17 mouse cellular contexts compared by ENCODE assay signal in the genomic region with DNA sequence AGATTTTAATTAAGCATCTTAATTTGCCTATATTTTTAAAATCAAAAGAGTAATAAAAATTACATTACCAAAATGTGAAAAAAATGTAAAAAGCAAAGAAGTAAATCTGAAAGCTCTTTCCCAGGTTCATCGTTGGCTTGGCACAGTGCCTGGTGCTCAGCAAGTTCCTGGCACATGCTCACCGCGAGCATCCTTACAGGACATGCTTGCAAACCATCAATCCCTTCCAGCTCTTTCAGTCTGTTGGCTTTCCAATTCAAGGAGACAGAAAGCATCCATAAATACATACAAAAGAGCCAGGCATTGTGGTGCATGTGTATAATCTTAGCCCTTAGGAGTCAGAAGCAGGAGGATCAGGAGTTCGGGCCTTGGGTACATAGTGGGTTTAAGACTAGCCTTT.
DNase-seq lines count a peak whose midpoint lies in the region; ATAC-seq and TF ChIP-seq lines count a peak whose summit lies in the region.
"Had no signal": no experiment of that assay in that cellular context is flagged by ENCODE, and none has a peak within 500 bp of the region (broad histone marks: within the 10 kb centered on the region; RNA-seq: fewer than 3 reads in every experiment).

No protein-coding gene starts in this region.

- no peak overlapping the region for H3K4me3 ChIP-seq in embryonic facial prominence, embryonic 14.5 days (ENCODE audit: low read depth, low read length)
- H3K4me3 ChIP-seq in embryonic facial prominence, embryonic 10.5 days: no peak overlapping the region
- no peak overlapping the region for H3K4me3 ChIP-seq in midbrain, embryonic 14.5 days (replicated peaks; ENCODE audit: low read depth, low read length)
- no peak overlapping the region for H3K4me3 ChIP-seq in midbrain, embryonic 11.5 days (ENCODE audit: low read depth, low read length)
- H3K4me3 ChIP-seq in gastrocnemius, adult 2 months: no peak overlapping the region
- H3K4me3 ChIP-seq: embryonic facial prominence, embryonic 15.5 days; heart, embryonic 12.5 days; midbrain, embryonic 13.5 days had no signal

- no peaks in the 10 kb centered on the region for H3K4me1 ChIP-seq in embryonic facial prominence, embryonic 14.5 days (ENCODE audit: control insufficient read depth, insufficient read depth, low read length)
- H3K4me1 ChIP-seq in embryonic facial prominence, embryonic 10.5 days: no peaks in the 10 kb centered on the region
- no peaks in the 10 kb centered on the region for H3K4me1 ChIP-seq in midbrain, embryonic 14.5 days (ENCODE audit: control insufficient read depth, insufficient read depth, low read length)
- H3K4me1 ChIP-seq in midbrain, embryonic 11.5 days (ENCODE audit: control insufficient read depth, insufficient read depth, low read length): no peaks in the 10 kb centered on the region
- H3K4me1 ChIP-seq: embryonic facial prominence, embryonic 15.5 days; heart, embryonic 12.5 days had no signal

- no peak overlapping the region for H3K9ac ChIP-seq in embryonic facial prominence, embryonic 14.5 days (ENCODE audit: low read depth, low read length)
- no peak overlapping the region for H3K9ac ChIP-seq in midbrain, embryonic 14.5 days (replicated peaks; ENCODE audit: low read length)
- H3K9ac ChIP-seq in midbrain, embryonic 11.5 days (ENCODE audit: low read length): no peak overlapping the region
- H3K9ac ChIP-seq: embryonic facial prominence, embryonic 15.5 days; heart, embryonic 12.5 days; lung, embryonic 14.5 days; midbrain, embryonic 13.5 days had no signal

- no peak for TF ChIP-seq CTCF in gastrocnemius, adult 2 months (IDR thresholded peaks at IDR 0.05)

- H3K4me2 ChIP-seq in embryonic facial prominence, embryonic 14.5 days (ENCODE audit: low read depth, low read length): no peak overlapping the region
- no peak overlapping the region for H3K4me2 ChIP-seq in midbrain, embryonic 14.5 days (ENCODE audit: low read length)
- H3K4me2 ChIP-seq in midbrain, embryonic 11.5 days: no peak overlapping the region
- H3K4me2 ChIP-seq: embryonic facial prominence, embryonic 15.5 days; heart, embryonic 12.5 days; lung, embryonic 14.5 days; midbrain, embryonic 13.5 days had no signal

- intact Hi-C loops in gastrocnemius, adult 2 months (cut with DNase I): no loop called here

- DNase-seq in embryonic facial prominence, embryonic 14.5 days (ENCODE audit: low spot score): peak; percentile 17
- no peak for DNase-seq in embryonic facial prominence, embryonic 10.5 days (ENCODE audit: low spot score)
- peak; percentile 59 for DNase-seq in midbrain, embryonic 14.5 days
- no peak for DNase-seq in midbrain, embryonic 11.5 days (ENCODE audit: low spot score, missing footprints)
- peak; percentile 50 to 61 for DNase-seq in cerebellum, adult 18-20 months
- DNase-seq in cerebellum, postnatal 4 days (ENCODE audit: low spot score in 2 of 2): peak; percentile 41 to 80
- no peak for DNase-seq in gastrocnemius, adult 2 months
- DNase-seq: heart, postnatal 4 days; lung, embryonic 14.5 days; thymus, postnatal 36 days had no signal

- no peaks in the 10 kb centered on the region for H3K27me3 ChIP-seq in embryonic facial prominence, embryonic 14.5 days (replicated peaks; ENCODE audit: control insufficient read depth, insufficient read depth, low read length)
- no peaks in the 10 kb centered on the region for H3K27me3 ChIP-seq in embryonic facial prominence, embryonic 10.5 days (replicated peaks; ENCODE audit: low read depth, poor library complexity, severe bottlenecking)
- H3K27me3 ChIP-seq in midbrain, embryonic 14.5 days (ENCODE audit: control insufficient read depth, insufficient read depth, low read length): no peaks in the 10 kb centered on the region
- no peaks in the 10 kb centered on the region for H3K27me3 ChIP-seq in midbrain, embryonic 11.5 days (ENCODE audit: control insufficient read depth, insufficient read depth, low read length)
- H3K27me3 ChIP-seq: embryonic facial prominence, embryonic 15.5 days; heart, embryonic 12.5 days; midbrain, embryonic 13.5 days had no signal

- no peaks in the 10 kb centered on the region for H3K9me3 ChIP-seq in embryonic facial prominence, embryonic 14.5 days (ENCODE audit: control insufficient read depth, low read length)
- H3K9me3 ChIP-seq in embryonic facial prominence, embryonic 10.5 days: no peaks in the 10 kb centered on the region
- no peaks in the 10 kb centered on the region for H3K9me3 ChIP-seq in midbrain, embryonic 14.5 days (ENCODE audit: control insufficient read depth, low read length)
- no peaks in the 10 kb centered on the region for H3K9me3 ChIP-seq in midbrain, embryonic 11.5 days (ENCODE audit: control insufficient read depth, low read length)
- H3K9me3 ChIP-seq: embryonic facial prominence, embryonic 15.5 days; heart, embryonic 12.5 days; midbrain, embryonic 13.5 days had no signal

- WGBS in embryonic facial prominence, embryonic 14.5 days: 71% methylated on average over 4 of the region's 4 CpGs
- 89% methylated on average over 4 of the region's 4 CpGs for WGBS in embryonic facial prominence, embryonic 10.5 days
- WGBS in midbrain, embryonic 14.5 days: 53% methylated on average over 4 of the region's 4 CpGs
- 87% methylated on average over 4 of the region's 4 CpGs for WGBS in midbrain, embryonic 11.5 days

- no peaks in the 10 kb centered on the region for H3K36me3 ChIP-seq in embryonic facial prominence, embryonic 14.5 days (ENCODE audit: control insufficient read depth, insufficient read depth, low read length)
- H3K36me3 ChIP-seq in embryonic facial prominence, embryonic 10.5 days (replicated peaks): no peaks in the 10 kb centered on the region
- no peaks in the 10 kb centered on the region for H3K36me3 ChIP-seq in midbrain, embryonic 14.5 days (ENCODE audit: control insufficient read depth, insufficient read depth, low read length)
- no peaks in the 10 kb centered on the region for H3K36me3 ChIP-seq in midbrain, embryonic 11.5 days (ENCODE audit: control insufficient read depth, insufficient read depth, low read length)
- H3K36me3 ChIP-seq: embryonic facial prominence, embryonic 15.5 days; heart, embryonic 12.5 days; midbrain, embryonic 13.5 days had no signal

- ATAC-seq in embryonic facial prominence, embryonic 14.5 days (ENCODE audit: low read depth): no peak
- ATAC-seq in midbrain, embryonic 14.5 days (ENCODE audit: low FRiP score, low TSS enrichment): no peak
- ATAC-seq in midbrain, embryonic 11.5 days (ENCODE audit: low FRiP score): no peak
- ATAC-seq in monocyte, adult 5-6 weeks (replicated peaks; ENCODE audit: insufficient number of reproducible peaks, low FRiP score, low TSS enrichment, poor library complexity, severe bottlenecking): no peak
- ATAC-seq: intestine, postnatal 0 days; midbrain, embryonic 13.5 days had no signal

- H3K27ac ChIP-seq in embryonic facial prominence, embryonic 14.5 days (replicated peaks; ENCODE audit: low read depth, low read length): no peak overlapping the region
- no peak overlapping the region for H3K27ac ChIP-seq in embryonic facial prominence, embryonic 10.5 days (replicated peaks)
- no peak overlapping the region for H3K27ac ChIP-seq in midbrain, embryonic 14.5 days (replicated peaks; ENCODE audit: low read depth, low read length)
- H3K27ac ChIP-seq in midbrain, embryonic 11.5 days (ENCODE audit: low read depth, low read length): no peak overlapping the region
- H3K27ac ChIP-seq in gastrocnemius, adult 2 months: no peak overlapping the region
- H3K27ac ChIP-seq: embryonic facial prominence, embryonic 15.5 days; kidney, postnatal 0 days; macrophage; midbrain, embryonic 13.5 days had no signal

Comparison
In these comparisons a context has a peak if more than half of its experiments do, and no peak if none do; other contexts are left out.
1. DNase-seq: peak in embryonic facial prominence, embryonic 14.5 days (single experiment), midbrain, embryonic 14.5 days (single experiment), cerebellum, adult 18-20 months (2 of 2) and cerebellum, postnatal 4 days (2 of 2); none in embryonic facial prominence, embryonic 10.5 days (single experiment), midbrain, embryonic 11.5 days (single experiment) and gastrocnemius, adult 2 months (single experiment).